Mouse (Mus musculus) brain, embryonic 14.5 days (tissue): Measurements from ENCODE around the gene Ric1.

Experiments used
- CTCF ChIP-seq: fragments of 200-500 bp; IDR thresholded peaks from 2 replicates; pipeline ENCODE4 v1.5.1; 2012; ENCODE audit warnings: inconsistent platforms, mild to moderate bottlenecking, moderate library complexity, borderline replicate concordance; ENCODE audit not compliant: insufficient read depth, insufficient read length; ENCODE audit errors: extremely low read depth
- POLR2A ChIP-seq: fragments of 200-500 bp; IDR thresholded peaks from 2 replicates; pipeline ENCODE4 v1.6.1; 2012; ENCODE audit warnings: mild to moderate bottlenecking, inconsistent platforms, borderline replicate concordance; ENCODE audit not compliant: poor library complexity, insufficient read depth, insufficient read length, severe bottlenecking; ENCODE audit errors: extremely low read depth

DNA sequence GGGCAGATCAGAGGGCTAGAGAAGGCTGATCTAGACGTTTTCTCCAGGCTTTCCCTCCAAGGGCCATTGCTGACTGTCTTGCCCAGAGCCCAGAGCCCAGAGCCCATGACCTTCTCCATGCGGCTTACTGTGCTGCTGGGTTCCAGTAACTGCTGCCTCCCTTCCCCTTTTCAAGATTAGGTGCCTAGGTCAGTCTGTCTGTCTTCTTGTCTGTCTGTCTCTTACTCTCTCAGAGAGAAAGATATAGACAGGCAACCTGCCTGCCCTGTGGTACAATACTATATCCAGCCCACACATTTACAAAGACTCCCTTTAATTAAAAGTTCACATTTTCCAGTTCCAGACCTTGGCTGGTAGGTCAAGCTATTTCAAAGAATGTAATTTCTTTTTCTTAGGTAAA lies 47.3 kb upstream of the Ric1 start:
- TF ChIP-seq CTCF (no peak), POLR2A (no peak)
